Mouse (Mus musculus): ENCODE measurements around the gene Mvb12b.

- TF ChIP-seq CTCF (IDR thresholded peaks at IDR 0.05; ENCODE audit: borderline replicate concordance, control insufficient read depth, extremely low read depth, insufficient read depth, low read length, poor library complexity) (0 out of 2 replicates have a peak, but pooled peaks have one; percentile 15), POLR2A (IDR thresholded peaks at IDR 0.05; ENCODE audit: control insufficient read depth, extremely low read depth, insufficient read depth, low read length, poor library complexity) (no peak)
These were observed 82.1 kb downstream of the Mvb12b start for GRCm38 (mm10) chr2:33805640-33806039.
